Mouse (Mus musculus) erythroblast, embryonic 14.5 days (primary cell): ENCODE data around the gene Fbxl21.

Source experiments
- GATA1 ChIP-seq: IDR thresholded peaks from 2 replicates; pipeline ENCODE4 v1.6.1; 2012; ENCODE audit warnings: low read length, inconsistent platforms, mixed read lengths
- TAL1 ChIP-seq: IDR thresholded peaks from 3 replicates; pipeline ENCODE4 v1.6.1; 2012; ENCODE audit warnings: low read length, inconsistent platforms, mixed read lengths

DNA sequence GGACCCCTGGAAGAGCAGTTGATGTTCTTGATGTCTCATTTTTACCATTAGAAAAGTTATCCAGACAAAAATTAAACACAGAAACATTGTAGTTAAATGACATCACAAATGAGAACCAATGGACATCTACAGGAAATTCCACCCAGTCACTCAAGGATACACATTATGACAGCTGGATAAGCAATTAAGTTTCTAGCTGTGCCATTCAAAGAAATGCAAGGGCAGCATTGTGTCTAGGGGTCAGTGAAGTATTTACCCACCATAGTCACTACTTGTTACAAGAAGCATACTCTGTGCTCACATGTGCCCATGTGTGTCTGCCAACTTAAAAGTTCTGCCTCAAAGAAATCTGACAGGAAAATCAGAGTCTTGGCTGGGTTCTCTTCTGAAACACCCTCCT is 8.7 kb upstream of the Fbxl21 start:
- TF ChIP-seq GATA1 (no peak), TAL1 (no peak)
